Mouse (Mus musculus) layer of hippocampus, adult 2 months (tissue): Measurements from ENCODE around the gene Tmem114. TPM values are rescaled to one million over a fixed set of nuclear protein-coding genes. Genes with fewer than 3 reads are reported as not detected.

ENCODE experiments used
- DNase-seq, 2 experiments: peaks; one replicate each; pipeline ENCODE4 v3.0.0; 2022; ENCODE audit warnings: low spot score in 2 of 2
- H3K27ac ChIP-seq: fragments of 200-600 bp; 2 replicates; pipeline ENCODE4 v1.8.1; 2022
- H3K4me3 ChIP-seq: fragments of 200-600 bp; 2 replicates; pipeline ENCODE4 v1.8.1; 2022; ENCODE audit warnings: mild to moderate bottlenecking
- CTCF ChIP-seq: fragments of 200-600 bp; conservative IDR thresholded peaks from 2 replicates; pipeline ENCODE4 v1.8.1; 2022; ENCODE audit warnings: antibody characterized with exemption, mild to moderate bottlenecking, moderate library complexity
- long read RNA-seq, 2 experiments: library from polyadenylated mRNA; stranded (forward); transcript quantifications; one replicate each; pipeline ENCODE4 v2.0.0; 2021; ENCODE audit warnings: borderline mapping rate in 2 of 2
- total RNA-seq, 2 experiments: library from RNA; stranded (reverse); gene quantifications; 2 replicates each; pipeline ENCODE4 v1.2.3; 2021

Tmem114 gene
- 1 to 10 TPM; 5.0 to 5.2 TPM for total RNA-seq
- long read RNA-seq, experiment 1, partial matches to known transcripts: 0 of 3 reads
- long read RNA-seq, experiment 1, other reads (novel, unspliced or antisense): 0 of 3 reads
- long read RNA-seq, experiment 2, transcript Tmem114-201 (4 exons, 1,407 nt): major isoform, 7 of 9 reads
- long read RNA-seq, experiment 2, partial matches to known transcripts: 0 of 9 reads
- long read RNA-seq, experiment 2, other reads (novel, unspliced or antisense): 2 of 9 reads

DNA sequence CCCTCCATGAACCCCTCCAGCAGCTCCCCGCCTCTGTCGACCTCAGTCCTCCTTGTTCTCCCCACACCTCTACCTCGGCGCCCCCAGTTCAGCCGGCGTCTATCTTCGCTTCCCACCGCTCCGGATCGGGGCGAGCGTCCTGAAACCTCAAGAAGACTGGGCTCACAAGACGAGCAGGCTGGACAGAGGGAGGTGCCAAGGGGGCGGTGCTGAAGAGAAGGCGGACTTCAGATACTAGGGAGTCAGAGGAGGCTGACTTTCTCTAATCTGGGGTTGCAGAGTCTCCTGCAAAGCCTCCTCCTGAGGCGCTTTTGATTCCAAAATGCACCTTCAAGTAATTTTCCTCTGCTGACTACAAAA lies at the start of gene Tmem114:
Gene Tmem114, minus strand, starts transcription at position 166 of the 360 bp plus-strand sequence.
- H3K27ac ChIP-seq: peak within 1 kb of the TSS; percentile 70
- DNase-seq: no peak
- peak within 1 kb of the TSS; percentile 51 for H3K4me3 ChIP-seq
- TF ChIP-seq CTCF: no peak

DNA sequence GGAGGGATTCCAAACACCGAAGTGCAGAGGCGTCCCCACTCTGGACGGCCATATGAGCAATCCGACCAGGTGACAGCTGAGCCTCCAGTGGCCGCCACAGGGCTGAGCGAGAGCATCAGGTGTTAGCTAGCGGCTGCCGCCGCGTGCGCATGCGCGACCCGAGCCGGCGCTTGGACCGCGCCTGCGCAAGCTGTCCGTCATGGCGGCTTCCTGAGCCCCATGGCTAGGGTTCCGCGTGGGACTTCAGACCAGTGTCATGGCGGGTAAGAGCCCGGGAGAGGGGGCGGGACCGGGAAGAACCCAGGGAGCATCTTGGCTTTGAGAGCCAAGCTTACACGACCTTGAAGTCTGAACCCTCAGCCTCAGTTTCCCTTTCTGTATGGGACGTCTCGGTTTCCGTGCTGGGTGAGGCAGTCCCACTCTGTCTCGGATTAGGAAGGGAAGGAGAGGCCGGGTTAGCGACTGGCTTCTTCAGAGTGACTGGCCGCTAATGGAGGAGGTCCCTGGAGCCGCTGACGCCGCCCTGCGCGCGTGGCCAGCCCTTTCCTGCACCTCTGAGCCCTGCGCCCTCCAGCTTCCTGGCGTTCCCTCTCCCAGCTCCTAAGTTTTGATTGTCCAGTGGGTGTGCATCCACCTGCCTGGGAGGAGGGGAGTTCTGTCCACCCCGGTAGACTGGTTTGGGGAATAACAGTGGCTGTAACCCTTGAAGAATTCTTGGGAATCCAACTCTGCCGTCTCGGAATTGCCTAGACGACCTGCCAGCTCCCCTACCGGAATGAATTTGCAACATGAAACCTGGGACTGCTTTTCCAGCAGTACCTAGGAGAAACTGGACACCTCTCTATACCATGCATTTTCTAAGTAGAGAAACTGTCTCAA lies 45.9 kb upstream of the Tmem114 start, which contains the start of gene Mettl22:
Gene Mettl22, plus strand, starts transcription at position 186 of the 879 bp plus-strand sequence.
- peak; percentile 86 to 88 for DNase-seq
- Histone ChIP-seq H3K27ac (peak within 1 kb of the TSS; percentile 81), H3K4me3 (peak within 1 kb of the TSS; percentile 91)
- peak; percentile 60 for TF ChIP-seq CTCF

DNA sequence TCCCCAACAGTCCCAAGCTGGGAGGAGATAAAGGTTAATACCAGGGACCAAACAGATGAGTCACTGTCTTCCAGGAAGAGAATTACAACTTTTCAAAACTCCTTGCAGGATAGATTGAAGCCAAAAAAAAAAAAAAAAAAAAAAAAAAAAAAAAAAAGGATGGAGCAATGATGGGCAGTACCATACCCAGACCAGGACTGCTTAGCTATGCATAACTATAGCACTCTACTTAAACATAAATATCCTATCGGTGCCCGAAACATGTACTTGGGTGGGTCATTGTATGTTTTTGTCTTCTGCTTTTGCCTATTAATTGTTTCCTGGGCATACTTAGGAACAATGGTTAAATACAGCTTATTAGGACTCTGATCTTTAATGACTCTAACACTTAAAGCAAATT lies 45.2 kb upstream of the Tmem114 start:
- Histone ChIP-seq H3K27ac (peak overlapping the region; percentile 81; the same call in 1 of the 2 replicates), H3K4me3 (peak overlapping the region; percentile 91)
- TF ChIP-seq CTCF: no peak
- no peak for DNase-seq

DNA sequence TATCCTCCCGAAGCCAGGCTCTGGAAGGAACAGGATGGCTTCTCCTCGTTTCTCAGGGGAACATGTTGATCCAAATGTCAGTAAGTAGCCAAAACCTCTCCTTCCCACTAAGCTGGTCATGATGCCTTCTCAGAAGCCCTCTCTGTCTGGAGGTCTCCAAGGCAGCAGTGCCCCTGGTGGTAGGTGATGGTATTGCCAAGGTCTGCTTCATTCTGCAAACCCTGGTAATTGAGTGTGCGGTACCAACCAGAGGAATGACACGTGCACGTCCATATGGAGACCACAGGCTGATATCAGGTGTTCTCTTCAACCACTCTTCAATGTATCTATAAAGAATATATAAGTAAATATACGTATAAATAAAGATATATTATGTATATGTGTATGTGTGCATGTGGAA lies 34.2 kb upstream of the Tmem114 start:
- DNase-seq: peak in 1 of 2 experiments; percentile 73
- H3K27ac ChIP-seq: no peak overlapping the region
- no peak overlapping the region for H3K4me3 ChIP-seq
- peak; percentile 90 for TF ChIP-seq CTCF

- H3K27ac ChIP-seq: no peak overlapping the region
- no peak for DNase-seq
- no peak for TF ChIP-seq CTCF
- no peak overlapping the region for H3K4me3 ChIP-seq
Observed at GRCm38 (mm10) chr16:8458391-8458790, 33.5 kb upstream of the Tmem114 start.

- no peak for DNase-seq
- no peak overlapping the region for H3K4me3 ChIP-seq
- TF ChIP-seq CTCF: no peak
- no peak overlapping the region for H3K27ac ChIP-seq
Observed at GRCm38 (mm10) chr16:8455221-8455620, 30.3 kb upstream of the Tmem114 start.

DNA sequence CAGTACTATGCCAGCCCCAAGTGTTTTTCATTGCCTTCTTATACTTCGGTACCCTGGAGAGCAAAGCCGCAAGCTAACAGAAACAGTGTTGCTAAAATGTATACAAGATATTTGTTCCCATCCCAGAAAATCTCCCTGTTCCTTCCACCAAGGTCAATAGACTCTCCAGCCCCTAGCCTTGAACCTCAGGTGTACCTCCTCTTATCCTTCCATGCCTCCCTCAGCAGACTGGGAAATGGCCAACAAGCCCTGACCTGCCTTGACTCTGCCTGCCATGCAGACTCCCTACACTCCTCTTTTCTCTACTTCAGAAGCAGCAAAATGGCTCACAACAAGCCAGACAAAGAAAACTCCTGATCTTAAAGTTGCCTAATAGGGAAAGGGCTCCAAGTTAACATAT lies 28.4 kb upstream of the Tmem114 start:
- no peak overlapping the region for H3K4me3 ChIP-seq
- DNase-seq: no peak
- no peak for TF ChIP-seq CTCF
- H3K27ac ChIP-seq: no peak overlapping the region

DNA sequence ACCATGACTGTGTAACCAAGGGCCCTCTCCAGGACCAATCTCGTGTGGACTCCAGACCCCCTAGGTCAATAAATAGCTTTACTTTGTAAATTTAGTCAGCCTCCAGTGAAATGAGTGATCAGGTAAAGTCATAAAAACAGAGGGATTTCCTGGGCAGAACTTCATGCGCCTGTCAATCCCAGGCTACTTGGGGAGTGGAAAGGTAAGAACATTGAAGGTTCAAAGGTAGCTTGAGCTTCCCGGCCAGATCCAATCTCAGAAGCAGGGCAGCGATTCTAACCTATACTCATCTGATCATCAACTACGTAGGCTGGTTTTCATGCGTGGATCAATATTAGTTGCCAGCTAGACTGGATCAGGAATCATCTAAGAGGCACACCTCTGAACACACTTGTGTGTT lies 21.3 kb upstream of the Tmem114 start:
- DNase-seq: no peak
- TF ChIP-seq CTCF: no peak
- Histone ChIP-seq H3K27ac (no peak overlapping the region), H3K4me3 (no peak overlapping the region)

GRCm38 (mm10) chr16:8444911-8445310 lies 20.0 kb upstream of the Tmem114 start:
- no peak for DNase-seq
- TF ChIP-seq CTCF: no peak
- Histone ChIP-seq H3K27ac (no peak overlapping the region), H3K4me3 (no peak overlapping the region)

DNA sequence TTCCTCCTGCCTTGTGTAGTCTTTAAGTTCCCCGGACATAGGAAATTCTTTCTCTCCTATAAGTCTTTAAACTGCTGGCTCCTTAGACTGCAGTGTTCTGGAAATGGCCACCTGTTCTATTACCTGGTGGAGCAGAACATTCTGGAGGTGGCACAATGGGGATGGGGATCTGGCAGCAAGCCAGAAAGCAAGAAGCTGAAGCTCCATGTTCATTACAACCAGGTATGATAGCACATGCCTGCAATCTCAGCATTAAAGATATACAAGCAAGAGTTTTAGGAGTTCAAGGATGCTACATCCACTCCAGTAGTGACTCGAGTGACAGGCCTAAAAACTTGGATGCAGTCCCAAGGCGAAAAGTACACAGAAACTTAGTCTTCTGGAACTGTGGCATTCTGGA lies 7.7 kb upstream of the Tmem114 start:
- no peak overlapping the region for H3K27ac ChIP-seq
- DNase-seq: no peak
- no peak for TF ChIP-seq CTCF
- H3K4me3 ChIP-seq: no peak overlapping the region

- H3K27ac ChIP-seq: no peak overlapping the region
- no peak for TF ChIP-seq CTCF
- no peak overlapping the region for H3K4me3 ChIP-seq
- DNase-seq: no peak
Observed at GRCm38 (mm10) chr16:8429531-8429930, 4.6 kb upstream of the Tmem114 start.

- no peak for DNase-seq
- TF ChIP-seq CTCF: no peak
- Histone ChIP-seq H3K4me3 (no peak overlapping the region), H3K27ac (no peak overlapping the region)
Observed at GRCm38 (mm10) chr16:8425736-8426135, 800 bp upstream of the Tmem114 start.

- TF ChIP-seq CTCF: no peak
- peak overlapping the region; percentile 70 for H3K27ac ChIP-seq
- peak overlapping the region; percentile 51 for H3K4me3 ChIP-seq
- DNase-seq: peak; percentile 48 to 65
Observed at GRCm38 (mm10) chr16:8424161-8424970, 570 bp downstream of the Tmem114 start.
